Mouse (Mus musculus) thymus, postnatal 4 days (tissue): ENCODE data around the gene Veph1.

Experiments used
- DNase-seq: peaks from one replicate; pipeline ENCODE4 v3.0.0; 2021

Gene Veph1

GRCm38 (mm10) chr3:66004989-66005388 is 291.6 kb downstream of the Veph1 start:
- no peak for DNase-seq

- DNase-seq = no peak
Measured at GRCm38 (mm10) chr3:66004220-66004951, 292.3 kb downstream of the Veph1 start.
